Mouse (Mus musculus) brain, embryonic 18.5 days (tissue): ENCODE measurements at regions not wholly inside any gene's neighbourhood (a gene's known extent, or its start where the extent isn't known, plus 50 kb on each side); places are given as distances from the start of the nearest gene placed in this dataset.

ENCODE experiments used
- DNase-seq: peaks from one replicate; pipeline ENCODE4 v3.0.0-alpha.2; 2012; ENCODE audit warnings: low read depth, low spot score

- peak; percentile 56 for DNase-seq
These were observed 80.8 kb upstream of the Dnajc24 start for GRCm38 (mm10) chr2:106083801-106084800.

DNA sequence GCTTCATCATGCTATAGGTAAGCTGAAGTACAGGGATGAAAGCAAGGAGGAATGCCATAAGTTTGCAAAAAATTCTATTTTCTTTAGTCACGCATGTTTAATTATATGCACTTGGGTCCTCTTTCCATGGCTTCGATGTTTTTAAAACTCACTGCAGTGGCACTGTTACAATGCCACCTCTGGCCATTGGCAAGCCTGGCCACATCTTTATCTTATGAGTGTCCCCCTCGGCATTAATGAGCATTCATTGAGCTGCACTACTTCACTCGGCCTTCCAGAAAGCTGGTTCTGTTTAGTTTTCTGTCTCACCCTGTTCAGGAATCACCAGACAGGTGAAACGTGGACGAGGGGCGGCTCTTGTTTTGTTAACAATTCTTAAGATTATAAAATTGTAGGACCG is 79.7 kb upstream of the Dnajc24 start:
- DNase-seq = no peak

GRCm38 (mm10) chr2:106081951-106082350 is 78.6 kb upstream of the Dnajc24 start:
- DNase-seq = peak; percentile 20

DNA sequence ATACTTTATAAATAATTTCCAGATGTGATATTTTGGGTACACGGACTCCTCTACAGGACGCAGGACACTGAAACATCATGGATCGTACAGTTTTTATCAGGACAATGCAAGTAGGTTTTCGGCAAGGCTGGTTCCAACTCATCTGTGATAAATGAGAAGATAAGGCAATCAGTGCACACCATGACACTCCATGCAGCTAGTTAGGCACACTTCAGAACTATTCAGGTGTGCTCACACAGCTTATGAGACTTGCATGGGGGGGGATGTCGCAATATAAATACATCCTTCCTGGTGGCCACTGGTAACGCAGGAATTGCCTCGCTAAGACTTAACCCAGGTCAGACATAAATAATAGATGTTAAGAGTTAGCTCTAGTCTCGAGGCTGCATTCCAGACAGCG is 77.3 kb upstream of the Dnajc24 start:
- DNase-seq = no peak

GRCm38 (mm10) chr2:106078591-106078990 is 75.2 kb upstream of the Dnajc24 start:
- DNase-seq = no peak

GRCm38 (mm10) chr2:106074441-106074840 is 71.1 kb upstream of the Dnajc24 start:
- no peak for DNase-seq

DNA sequence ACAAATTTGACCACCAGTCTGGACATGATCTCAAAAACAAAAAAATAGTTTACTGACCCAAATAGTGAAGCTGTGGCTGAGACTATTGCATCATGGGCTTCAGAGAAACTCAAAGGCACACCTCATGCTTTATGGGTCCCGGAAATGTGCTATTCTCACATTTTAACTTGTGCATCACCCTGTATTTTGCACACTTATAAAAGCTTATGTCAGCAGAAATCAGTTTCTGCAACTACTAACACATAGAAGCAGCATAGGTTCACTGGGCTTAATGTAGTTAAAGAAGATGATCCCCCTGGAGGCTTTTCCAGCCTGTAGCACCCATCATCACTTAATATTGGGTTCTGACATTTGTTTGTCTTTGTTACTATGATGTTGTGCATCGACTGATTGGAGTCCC is 61.0 kb upstream of the Dnajc24 start:
- DNase-seq = no peak
